Mouse (Mus musculus) cerebellum, adult 2 months (tissue): ENCODE data around the gene Rfwd3.
"Not testable (repeated sequence)": the region's sequence is repeated elsewhere in the genome, so short reads cannot be mapped to it uniquely, and the experiment has no call there.

Source experiments
- CTCF ChIP-seq: fragments of 200-500 bp; IDR thresholded peaks from 2 replicates; pipeline ENCODE4 v1.5.1; 2011; ENCODE audit warnings: low read depth, mild to moderate bottlenecking, control low read depth, low read length, moderate library complexity, borderline replicate concordance; ENCODE audit not compliant: insufficient read depth
- POLR2A ChIP-seq: fragments of 200-500 bp; IDR thresholded peaks from 2 replicates; pipeline ENCODE4 v1.6.1; 2011; ENCODE audit warnings: low read length, control low read depth, borderline replicate concordance; ENCODE audit not compliant: insufficient read depth

GRCm38 (mm10) chr8:111303076-111303803 lies 3.2 kb upstream of the Rfwd3 start:
- not testable (repeated sequence) for TF ChIP-seq POLR2A, CTCF
